Mouse (Mus musculus) embryonic facial prominence, embryonic 12.5 days (tissue): Measurements from ENCODE around the gene Stard13. TPM values are rescaled to one million over a fixed set of nuclear protein-coding genes. Genes with fewer than 3 reads are reported as not detected.

Experiments
- ATAC-seq: fragments of 200-750 bp; cut with Nextera tagmentation; 2 replicates; pipeline ENCODE4 v1.8.0; 2017; ENCODE audit not compliant: insufficient number of reproducible peaks, insufficient read depth, low FRiP score, low TSS enrichment
- H3K27ac ChIP-seq: fragments of 300-500 bp; sonication (generic); 2 replicates; pipeline ENCODE4 v1.5.1; 2016; ENCODE audit warnings: mild to moderate bottlenecking
- H3K27me3 ChIP-seq: fragments of 300-500 bp; sonication (generic); 2 replicates; pipeline ENCODE4 v1.6.1; 2016; ENCODE audit warnings: mild to moderate bottlenecking, moderate library complexity
- H3K36me3 ChIP-seq: fragments of 300-500 bp; sonication (generic); 2 replicates; pipeline ENCODE4 v1.6.1; 2016; ENCODE audit warnings: mild to moderate bottlenecking
- H3K4me1 ChIP-seq: fragments of 300-500 bp; sonication (generic); 2 replicates; pipeline ENCODE4 v1.6.1; 2016
- H3K4me2 ChIP-seq: fragments of 300-500 bp; sonication (generic); replicated peaks from 2 replicates; pipeline ENCODE4 v1.6.1; 2016; ENCODE audit warnings: mild to moderate bottlenecking, moderate library complexity
- H3K4me3 ChIP-seq: fragments of 300-500 bp; sonication (generic); 2 replicates; pipeline ENCODE4 v1.5.1; 2016; ENCODE audit warnings: mild to moderate bottlenecking
- H3K9ac ChIP-seq: fragments of 300-500 bp; sonication (generic); 2 replicates; pipeline ENCODE4 v1.6.1; 2016; ENCODE audit warnings: mild to moderate bottlenecking, moderate library complexity
- H3K9me3 ChIP-seq: fragments of 300-500 bp; sonication (generic); 2 replicates; pipeline ENCODE4 v1.6.1; 2016; ENCODE audit warnings: mild to moderate bottlenecking, moderate library complexity
- WGBS: fragments of 180-500 bp; shearing (Covaris S2); methylation state at CpG from one replicate; pipeline ENCODE4 v1.1.7; 2016; 5-methylcytosine and 5-hydroxymethylcytosine counted together
- polyA plus RNA-seq: library from polyadenylated mRNA; unstranded; fragments of >200 nt; fragmentation: Nextera tagmentation; extraction: Ambion mirVana; gene quantifications from 2 replicates; pipeline ENCODE4 v1.2.1, GENCODE M21; 2016

The Stard13 gene
- polyA plus RNA-seq, 1 experiment from 2014 or later, result 7.6 TPM

GRCm38 (mm10) chr5:151052331-151052730 lies 181.3 kb downstream of the Stard13 start:
- no peak overlapping the region for H3K27ac ChIP-seq
- H3K4me2 ChIP-seq, result no peak overlapping the region
- H3K9me3 ChIP-seq, result no peaks in the 10 kb centered on the region
- H3K9ac ChIP-seq, result no peak overlapping the region
- H3K4me3 ChIP-seq, result no peak overlapping the region
- no peaks in the 10 kb centered on the region for H3K27me3 ChIP-seq
- ATAC-seq, result no peak
- peaks cover 29% of the 10 kb centered on the region for H3K4me1 ChIP-seq
- 97% methylated on average over 8 of the region's 8 CpGs for WGBS
- peaks cover 9% of the 10 kb centered on the region for H3K36me3 ChIP-seq

- no peak for ATAC-seq
- H3K27me3 ChIP-seq, result no peaks in the 10 kb centered on the region
- H3K4me3 ChIP-seq, result no peak overlapping the region
- peaks cover 9% of the 10 kb centered on the region for H3K36me3 ChIP-seq
- H3K27ac ChIP-seq, result 0 out of 2 replicates have a peak overlapping the region, but pooled peaks have one; percentile 30
- 0 out of 2 replicates have a peak, but pooled peaks cover 7% of the 10 kb centered on the region for H3K4me1 ChIP-seq
- no peak overlapping the region for H3K4me2 ChIP-seq
- no peak overlapping the region for H3K9ac ChIP-seq
- WGBS, result 66% methylated on average over 12 of the region's 12 CpGs
- H3K9me3 ChIP-seq, result no peaks in the 10 kb centered on the region
These were observed 186.1 kb downstream of the Stard13 start for GRCm38 (mm10) chr5:151047488-151047887.

GRCm38 (mm10) chr5:151046917-151047316 lies 186.7 kb downstream of the Stard13 start:
- Histone ChIP-seq H3K27ac (0 out of 2 replicates have a peak overlapping the region, but pooled peaks have one; percentile 30), H3K27me3 (no peaks in the 10 kb centered on the region), H3K9me3 (no peaks in the 10 kb centered on the region), H3K4me3 (no peak overlapping the region), H3K9ac (no peak overlapping the region), H3K4me2 (no peak overlapping the region), H3K36me3 (peaks cover 8% of the 10 kb centered on the region), H3K4me1 (0 out of 2 replicates have a peak, but pooled peaks cover 7% of the 10 kb centered on the region)
- ATAC-seq, result no peak
- 40% methylated on average over 7 of the region's 7 CpGs for WGBS

- Histone ChIP-seq H3K9ac (no peak overlapping the region), H3K27me3 (no peaks in the 10 kb centered on the region), H3K36me3 (0 out of 2 replicates have a peak, but pooled peaks cover 9% of the 10 kb centered on the region), H3K9me3 (no peaks in the 10 kb centered on the region), H3K4me1 (0 out of 2 replicates have a peak, but pooled peaks cover 7% of the 10 kb centered on the region), H3K4me2 (no peak overlapping the region), H3K27ac (no peak overlapping the region), H3K4me3 (no peak overlapping the region)
- ATAC-seq, result no peak
- WGBS, result 93% methylated on average over 6 of the region's 6 CpGs
These were observed 187.5 kb downstream of the Stard13 start for GRCm38 (mm10) chr5:151046131-151046530.

- WGBS, result 97% methylated on average over 5 of the region's 5 CpGs
- Histone ChIP-seq H3K4me2 (no peak overlapping the region), H3K36me3 (0 out of 2 replicates have a peak, but pooled peaks cover 9% of the 10 kb centered on the region), H3K9me3 (no peaks in the 10 kb centered on the region), H3K27ac (no peak overlapping the region), H3K9ac (no peak overlapping the region), H3K4me1 (0 out of 2 replicates have a peak, but pooled peaks cover 7% of the 10 kb centered on the region), H3K4me3 (no peak overlapping the region), H3K27me3 (no peaks in the 10 kb centered on the region)
- no peak for ATAC-seq
These were observed 190.7 kb downstream of the Stard13 start for GRCm38 (mm10) chr5:151042911-151043310.

GRCm38 (mm10) chr5:151037871-151038270 lies 195.8 kb downstream of the Stard13 start:
- no peak for ATAC-seq
- Histone ChIP-seq H3K4me3 (no peak overlapping the region), H3K36me3 (0 out of 2 replicates have a peak, but pooled peaks cover 5% of the 10 kb centered on the region), H3K27ac (no peak overlapping the region), H3K27me3 (no peaks in the 10 kb centered on the region), H3K9me3 (no peaks in the 10 kb centered on the region), H3K9ac (no peak overlapping the region), H3K4me1 (no peaks in the 10 kb centered on the region), H3K4me2 (no peak overlapping the region)
- 89% methylated on average over 7 of the region's 7 CpGs for WGBS

- Histone ChIP-seq H3K9ac (no peak overlapping the region), H3K36me3 (no peaks in the 10 kb centered on the region), H3K4me1 (no peaks in the 10 kb centered on the region), H3K9me3 (no peaks in the 10 kb centered on the region), H3K27ac (no peak overlapping the region), H3K27me3 (no peaks in the 10 kb centered on the region), H3K4me2 (no peak overlapping the region), H3K4me3 (no peak overlapping the region)
- ATAC-seq, result no peak
- WGBS, result 68% methylated on average over 9 of the region's 9 CpGs
These were observed 198.7 kb downstream of the Stard13 start for GRCm38 (mm10) chr5:151034715-151035512.

GRCm38 (mm10) chr5:151028906-151029305 lies 204.7 kb downstream of the Stard13 start:
- Histone ChIP-seq H3K27ac (no peak overlapping the region), H3K9ac (no peak overlapping the region), H3K36me3 (no peaks in the 10 kb centered on the region), H3K27me3 (no peaks in the 10 kb centered on the region), H3K4me1 (0 out of 2 replicates have a peak, but pooled peaks cover 5% of the 10 kb centered on the region), H3K4me2 (no peak overlapping the region), H3K9me3 (no peaks in the 10 kb centered on the region), H3K4me3 (no peak overlapping the region)
- WGBS, result 73% methylated on average over 6 of the region's 6 CpGs
- ATAC-seq, result no peak

GRCm38 (mm10) chr5:151027171-151027570 lies 206.5 kb downstream of the Stard13 start:
- Histone ChIP-seq H3K9me3 (no peaks in the 10 kb centered on the region), H3K4me3 (no peak overlapping the region), H3K4me1 (peaks cover 17% of the 10 kb centered on the region), H3K27me3 (no peaks in the 10 kb centered on the region), H3K36me3 (no peaks in the 10 kb centered on the region), H3K27ac (no peak overlapping the region), H3K9ac (no peak overlapping the region), H3K4me2 (no peak overlapping the region)
- no peak for ATAC-seq
- WGBS, result 36% methylated on average over 7 of the region's 7 CpGs

- 94% methylated on average over 4 of the region's 4 CpGs for WGBS
These were observed 207.6 kb downstream of the Stard13 start for GRCm38 (mm10) chr5:151026069-151026468.

GRCm38 (mm10) chr5:151024483-151024882 lies 209.2 kb downstream of the Stard13 start:
- 74% methylated on average over 2 of the region's 2 CpGs for WGBS
- H3K4me2 ChIP-seq, result no peak overlapping the region
- no peaks in the 10 kb centered on the region for H3K9me3 ChIP-seq
- no peak for ATAC-seq
- H3K27ac ChIP-seq, result no peak overlapping the region
- peaks cover 17% of the 10 kb centered on the region for H3K4me1 ChIP-seq
- no peak overlapping the region for H3K4me3 ChIP-seq
- no peak overlapping the region for H3K9ac ChIP-seq
- H3K27me3 ChIP-seq, result no peaks in the 10 kb centered on the region
- H3K36me3 ChIP-seq, result no peaks in the 10 kb centered on the region

More at GRCm38 (mm10) chr5:151026069-151026468, 207.6 kb downstream of the Stard13 start:
- no peak overlapping the region for H3K9ac ChIP-seq
- no peaks in the 10 kb centered on the region for H3K9me3 ChIP-seq
- ATAC-seq, result no peak
- no peaks in the 10 kb centered on the region for H3K27me3 ChIP-seq
- no peak overlapping the region for H3K27ac ChIP-seq
- H3K4me3 ChIP-seq, result no peak overlapping the region
- no peaks in the 10 kb centered on the region for H3K36me3 ChIP-seq
- H3K4me1 ChIP-seq, result peaks cover 17% of the 10 kb centered on the region
- no peak overlapping the region for H3K4me2 ChIP-seq

- peaks cover 17% of the 10 kb centered on the region for H3K4me1 ChIP-seq
- H3K9me3 ChIP-seq, result no peaks in the 10 kb centered on the region
- peak overlapping the region; percentile 35 for H3K4me2 ChIP-seq
- peak overlapping the region; percentile 30; the same call in 1 of the 2 replicates for H3K27ac ChIP-seq
- H3K4me3 ChIP-seq, result no peak overlapping the region
- H3K27me3 ChIP-seq, result no peaks in the 10 kb centered on the region
- WGBS, result 6% methylated on average over 8 of the region's 8 CpGs
- H3K36me3 ChIP-seq, result no peaks in the 10 kb centered on the region
- ATAC-seq, result no peak
- H3K9ac ChIP-seq, result no peak overlapping the region
These were observed 210.2 kb downstream of the Stard13 start for GRCm38 (mm10) chr5:151023461-151023860.
